Mouse (Mus musculus) liver, adult 2 months (tissue): ENCODE data around the gene Gm10188.

Source experiments
- CTCF ChIP-seq: fragments of 200-500 bp; IDR thresholded peaks from 2 replicates; pipeline ENCODE4 v1.5.1; 2011; ENCODE audit warnings: low read depth, low read length, control low read depth
- POLR2A ChIP-seq: fragments of 200-500 bp; IDR thresholded peaks from 2 replicates; pipeline ENCODE4 v1.6.1; 2011; ENCODE audit warnings: low read length, control low read depth; ENCODE audit not compliant: insufficient read depth; ENCODE audit errors: extremely low read depth

GRCm38 (mm10) chr1:132189231-132189630 lies 40.3 kb downstream of the Gm10188 start:
- no peak for TF ChIP-seq CTCF
- no peak for TF ChIP-seq POLR2A
